Mouse (Mus musculus): Measurements from ENCODE around the gene Plpp1.

GRCm38 (mm10) chr13:112823236-112823910 is 22.8 kb downstream of the Plpp1 start:
- TF ChIP-seq CTCF (IDR thresholded peaks at IDR 0.05; ENCODE audit: borderline replicate concordance, extremely low read depth, insufficient read depth, insufficient read length) (no peak), POLR2A (IDR thresholded peaks at IDR 0.05; ENCODE audit: borderline replicate concordance, extremely low read depth, insufficient read depth, insufficient read length, poor library complexity, severe bottlenecking) (no peak)
